Mouse (Mus musculus) adrenal gland, postnatal 14 days (tissue): ENCODE data around the gene Wwp2. TPM values are rescaled to one million over a fixed set of nuclear protein-coding genes. Genes with fewer than 3 reads are reported as not detected.
A peak's percentile ranks its signal among the peaks of the same experiment; 100 is the strongest.
"Not testable (repeated sequence)": the region's sequence is repeated elsewhere in the genome, so short reads cannot be mapped to it uniquely, and the experiment has no call there.

Experiments
- DNase-seq: peaks from one replicate; pipeline ENCODE4 v3.0.0; 2021; ENCODE audit warnings: mixed read lengths
- total RNA-seq: library from RNA; stranded (reverse); gene quantifications from 2 replicates; pipeline ENCODE4 v1.2.3, GENCODE M21; 2021

Gene Wwp2
- total RNA-seq, 1 experiment from 2014 or later: 27.7 TPM

DNA sequence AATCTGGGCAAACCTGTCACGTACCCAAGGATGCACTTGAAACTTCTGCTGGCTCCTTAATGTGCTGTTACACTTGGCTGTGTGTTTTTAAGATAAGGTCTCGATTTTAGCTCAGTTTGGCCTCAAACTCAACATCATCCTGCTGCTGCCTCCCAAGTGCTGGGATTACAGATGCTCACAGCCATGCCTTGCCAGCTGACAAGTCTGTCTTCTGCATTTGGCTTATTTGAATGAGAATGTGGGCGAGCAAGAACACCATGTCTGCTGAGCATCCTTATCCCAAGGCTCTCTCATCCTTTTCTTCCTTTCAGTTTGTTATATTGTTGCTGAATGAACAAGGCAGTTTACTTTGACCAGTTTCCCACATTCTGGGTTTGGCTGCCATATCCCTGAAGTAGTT is 39.4 kb downstream of the Wwp2 start:
- DNase-seq: no peak

DNA sequence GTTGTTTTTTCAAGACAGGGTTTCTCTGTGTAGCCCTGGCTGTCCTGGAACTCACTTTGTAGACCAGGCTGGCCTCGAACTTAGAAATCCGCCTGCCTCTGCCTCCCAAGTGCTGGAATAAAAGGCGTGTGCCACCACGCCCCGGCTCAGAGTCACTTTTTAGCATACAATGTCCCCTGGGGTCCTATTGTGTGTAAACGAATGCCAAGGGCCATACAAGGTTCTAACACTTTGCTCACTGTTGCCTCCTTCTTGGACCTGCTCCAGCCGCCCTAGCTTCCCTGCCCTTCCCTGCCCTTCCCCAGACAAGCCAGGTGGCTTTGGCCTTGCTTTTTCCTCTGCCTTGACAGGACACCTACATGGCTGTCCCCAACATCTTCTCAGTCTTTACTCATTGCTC is 40.6 kb downstream of the Wwp2 start:
- not testable (repeated sequence) for DNase-seq

DNA sequence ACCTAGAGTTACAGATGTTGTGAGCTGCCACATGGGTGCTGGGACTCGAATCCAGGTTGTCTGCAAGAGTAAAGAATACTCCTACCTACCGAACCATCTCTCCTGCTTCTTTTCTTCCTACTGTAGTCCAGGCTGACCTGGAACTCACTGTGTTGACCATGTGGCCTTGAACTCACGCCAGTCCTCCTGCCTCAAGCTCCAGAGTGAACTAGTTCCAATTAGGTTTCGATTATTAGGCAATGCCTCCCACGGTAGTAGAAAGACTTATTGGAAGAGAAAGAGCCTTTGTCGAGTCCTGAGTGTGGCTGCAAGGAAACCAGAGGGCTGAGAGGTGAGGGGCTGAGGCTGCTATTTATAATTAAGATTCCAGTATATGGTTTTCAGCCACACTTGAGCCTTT is 42.6 kb downstream of the Wwp2 start:
- no peak for DNase-seq

DNA sequence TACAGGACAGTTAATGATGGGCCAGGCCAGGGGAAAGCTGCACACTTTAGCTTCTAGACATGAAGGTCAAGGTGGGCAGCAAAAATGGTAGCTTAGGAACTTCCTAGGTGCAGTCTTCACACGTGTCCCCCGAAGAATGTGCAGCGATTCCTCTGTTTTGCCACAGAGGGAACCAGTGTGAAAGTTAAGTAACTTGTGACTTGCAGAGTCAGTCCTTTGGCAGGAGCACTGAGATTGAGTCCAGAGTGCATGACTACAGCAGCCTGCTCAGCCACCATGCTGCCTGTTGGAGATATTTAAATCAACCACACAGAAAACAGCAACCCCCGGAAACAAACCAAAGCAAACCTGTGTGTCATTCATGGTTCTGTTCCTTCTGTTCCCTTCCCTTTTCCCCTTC is 44.3 kb downstream of the Wwp2 start:
- DNase-seq: no peak

DNA sequence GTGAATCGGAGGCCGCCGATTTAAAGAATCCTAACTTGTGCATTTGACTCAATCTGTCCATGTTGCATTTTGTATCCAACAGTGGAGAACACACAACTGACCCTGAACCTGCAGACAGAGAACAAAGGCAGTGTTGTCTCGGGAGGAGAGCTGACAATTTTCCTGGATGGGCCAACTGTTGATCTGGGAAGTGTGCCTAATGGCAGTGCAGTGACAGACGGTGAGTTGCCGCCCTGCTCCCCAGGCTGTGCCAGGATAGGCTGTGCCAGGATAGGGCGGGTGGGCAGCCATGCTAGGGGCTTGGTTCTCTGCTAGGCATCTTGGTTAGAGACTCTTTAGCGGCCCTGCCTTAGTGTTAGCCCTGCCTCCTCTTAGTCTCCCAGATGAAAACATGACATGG is 47.1 kb downstream of the Wwp2 start:
- peak; percentile 27 for DNase-seq

DNA sequence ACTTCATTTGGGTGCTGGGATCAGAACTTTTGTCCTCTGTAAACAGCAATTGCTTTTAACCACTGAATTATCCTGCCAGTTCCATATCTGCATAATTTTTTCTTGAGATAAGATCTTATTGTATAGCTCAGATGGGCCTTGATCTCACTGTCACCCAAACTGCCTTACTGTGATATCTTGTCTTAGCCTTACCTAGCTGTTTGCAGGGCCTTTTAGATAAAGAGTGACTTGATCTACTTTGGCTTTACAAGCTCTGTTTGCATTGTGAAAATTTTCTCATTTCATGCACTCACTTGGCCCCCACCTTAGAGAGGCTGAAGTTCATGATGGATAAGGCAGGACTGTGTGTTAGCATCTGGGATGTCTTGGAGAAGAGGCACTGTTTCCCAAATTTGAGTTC is 48.8 kb downstream of the Wwp2 start:
- DNase-seq: no peak

DNA sequence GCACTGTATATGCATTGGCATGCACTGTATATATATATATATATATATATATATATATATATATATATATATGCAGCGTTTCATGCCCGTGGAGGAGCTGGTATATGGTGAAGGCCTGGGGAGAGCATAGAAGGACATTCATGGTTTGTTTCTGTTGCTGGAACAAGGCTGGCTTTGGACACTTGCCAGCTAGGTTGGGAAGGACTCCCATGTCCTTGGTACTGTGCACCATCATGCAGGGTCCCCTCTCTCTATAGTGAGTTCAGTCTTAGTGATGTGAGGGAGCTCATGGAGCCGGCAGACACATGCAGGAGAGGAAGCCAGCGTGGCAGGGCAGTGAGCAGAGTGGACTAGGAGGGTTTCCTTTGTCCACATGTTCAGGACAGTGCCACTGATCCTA is 52.4 kb downstream of the Wwp2 start:
- peak; percentile 43 for DNase-seq

DNA sequence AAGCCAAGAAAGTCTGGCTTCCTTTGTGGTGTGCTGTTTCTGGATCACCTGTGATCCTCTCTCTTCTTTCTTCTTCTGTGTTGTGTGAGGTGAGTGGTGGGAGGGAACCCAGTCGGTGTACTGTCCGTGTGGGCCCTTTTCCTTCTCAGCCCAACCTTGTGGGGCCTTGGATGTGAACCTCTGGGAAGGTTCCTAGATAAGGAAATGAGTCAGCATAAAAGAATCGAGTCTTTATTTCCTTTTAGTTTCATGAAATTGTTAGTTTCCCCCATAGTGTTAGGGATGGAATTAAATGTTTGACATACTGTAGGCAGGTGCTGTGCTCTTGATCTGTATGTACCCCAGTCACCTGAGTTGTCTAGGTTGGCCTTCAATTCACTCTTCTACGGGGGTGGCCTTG is 52.9 kb downstream of the Wwp2 start:
- no peak for DNase-seq

DNA sequence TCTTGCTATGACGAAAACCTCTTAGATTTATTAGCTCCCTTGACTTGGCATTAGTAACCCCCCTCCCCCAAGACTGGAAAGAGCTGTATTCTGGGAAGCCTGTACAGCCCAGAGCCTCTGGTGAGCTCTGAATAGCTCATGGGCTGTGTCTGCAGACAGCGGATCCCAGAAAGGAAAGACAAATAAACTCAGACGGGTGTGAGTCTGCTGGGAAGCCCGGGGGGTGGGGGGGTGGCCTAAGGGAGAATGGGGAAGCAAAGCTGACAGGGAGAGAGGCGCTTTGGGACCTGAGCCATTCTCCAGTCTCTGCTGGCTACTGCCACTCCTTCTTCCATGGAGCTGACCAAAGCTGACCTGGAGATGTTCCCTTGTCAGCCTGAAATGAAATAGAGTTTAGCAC is 53.8 kb downstream of the Wwp2 start:
- peak; percentile 23 for DNase-seq

DNA sequence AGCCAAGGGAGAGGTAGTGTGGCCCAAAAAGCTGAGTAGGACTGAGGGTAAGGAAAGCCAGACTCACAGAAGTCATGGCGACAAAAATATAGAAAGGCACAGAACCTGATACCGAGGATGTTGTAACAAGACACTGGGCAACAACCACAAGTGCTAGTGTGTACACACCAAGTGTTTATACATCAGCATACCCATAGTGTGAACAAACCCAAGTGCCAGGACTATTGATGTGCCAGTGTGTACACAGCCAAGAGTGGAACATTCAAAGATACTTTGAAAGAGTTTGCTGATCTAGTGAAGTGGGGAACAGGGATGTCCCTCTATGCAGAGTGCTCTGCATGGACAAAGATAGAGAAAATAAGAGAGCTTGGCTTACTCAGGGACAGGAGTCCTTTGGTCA is 54.5 kb downstream of the Wwp2 start:
- no peak for DNase-seq

DNA sequence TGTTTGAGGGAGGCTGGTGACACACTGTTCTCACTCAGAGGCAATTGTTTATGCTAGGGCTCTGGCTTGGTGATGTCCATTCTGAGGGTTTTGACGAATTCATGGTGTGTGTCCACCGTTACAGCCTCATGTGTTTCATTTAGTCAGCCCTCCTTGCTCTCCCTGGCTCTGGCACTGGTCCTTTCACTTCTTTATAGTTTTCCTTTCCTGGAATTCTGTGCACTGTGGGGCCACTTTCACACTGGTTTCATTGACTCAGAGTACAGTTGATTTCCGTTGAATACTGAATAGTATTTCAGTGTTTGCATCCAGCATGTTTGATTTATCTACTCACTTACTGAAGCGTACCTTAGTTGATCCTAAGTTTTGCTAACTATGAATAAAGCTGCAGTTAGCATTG is 55.0 kb downstream of the Wwp2 start:
- DNase-seq: no peak

DNA sequence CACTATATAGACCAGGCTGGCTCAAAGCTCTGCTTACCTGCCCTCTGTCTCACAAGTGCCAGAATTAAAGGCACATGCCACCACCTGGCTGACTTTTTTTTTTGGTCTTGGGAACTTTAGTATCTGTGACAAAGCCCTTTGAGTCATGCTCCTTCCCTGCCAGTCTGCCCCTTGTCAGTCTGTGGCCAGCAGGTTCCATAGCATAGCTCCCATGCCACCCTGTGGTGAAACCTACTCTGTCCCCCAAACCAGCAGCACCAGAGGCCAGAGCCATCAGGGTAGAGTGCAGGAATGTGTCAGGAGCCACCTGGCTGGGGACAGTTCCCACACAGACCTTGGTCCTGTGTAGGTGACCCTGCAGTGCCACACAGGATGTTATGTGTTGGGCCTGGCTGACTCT is 55.7 kb downstream of the Wwp2 start:
- DNase-seq: no peak

DNA sequence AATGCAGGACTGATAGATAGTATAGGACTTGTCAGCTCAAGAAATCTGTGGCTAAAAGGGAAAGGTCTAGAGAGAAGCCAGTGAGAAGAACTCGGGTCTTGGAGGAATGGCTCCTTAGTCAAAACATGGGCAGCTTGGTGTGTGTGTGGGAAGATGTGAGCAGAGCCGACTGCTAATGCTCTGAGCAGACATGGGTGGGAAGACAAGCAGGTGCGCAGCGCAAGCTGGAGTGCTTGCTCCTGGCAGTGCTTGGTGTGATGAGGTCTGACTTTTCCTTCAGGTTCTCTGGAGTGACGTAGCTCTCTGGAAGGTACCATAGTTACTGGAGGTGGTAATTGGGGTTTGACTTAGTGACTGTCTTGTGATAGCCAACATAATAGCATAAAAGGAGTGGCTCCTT is 56.6 kb downstream of the Wwp2 start:
- DNase-seq: no peak

DNA sequence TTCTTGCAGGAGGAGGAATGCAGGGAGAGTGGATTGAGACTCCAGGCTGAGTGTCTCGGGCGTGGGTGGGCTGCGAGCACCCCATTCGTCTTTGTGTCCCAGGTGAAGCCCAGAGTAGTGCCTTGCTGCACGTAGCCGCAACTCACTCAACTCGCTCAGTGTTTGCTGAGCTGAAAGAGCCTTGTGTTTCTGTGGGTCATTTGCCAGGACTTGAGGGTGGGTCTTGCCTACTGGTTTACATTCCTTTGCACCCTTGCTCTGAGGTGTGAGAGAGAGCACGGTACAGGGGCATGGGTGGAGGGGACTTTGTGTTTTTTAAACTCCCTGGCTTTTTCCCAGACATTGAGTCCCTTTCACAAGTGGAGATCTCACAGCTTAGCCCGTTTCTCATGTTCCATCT is 59.3 kb downstream of the Wwp2 start:
- DNase-seq: no peak

DNA sequence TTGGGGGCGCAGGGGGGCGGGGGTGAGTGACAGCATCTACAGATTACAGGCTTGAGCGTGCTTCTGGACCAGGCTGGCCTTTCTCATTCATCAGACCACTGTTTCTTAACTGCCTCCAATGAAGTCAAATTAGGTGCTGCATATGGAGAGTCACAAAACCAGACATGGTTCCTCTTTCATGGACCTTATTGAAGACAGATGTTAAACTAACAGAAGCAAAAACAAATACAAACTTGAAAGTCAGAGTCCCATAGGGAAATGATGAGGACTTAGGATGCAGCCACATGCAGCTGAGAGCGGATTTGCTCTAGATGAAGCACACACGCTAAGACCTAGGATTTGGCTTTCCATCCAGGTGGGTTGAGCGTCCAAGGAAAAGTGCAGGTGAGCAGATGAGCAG is 61.5 kb downstream of the Wwp2 start:
- no peak for DNase-seq

DNA sequence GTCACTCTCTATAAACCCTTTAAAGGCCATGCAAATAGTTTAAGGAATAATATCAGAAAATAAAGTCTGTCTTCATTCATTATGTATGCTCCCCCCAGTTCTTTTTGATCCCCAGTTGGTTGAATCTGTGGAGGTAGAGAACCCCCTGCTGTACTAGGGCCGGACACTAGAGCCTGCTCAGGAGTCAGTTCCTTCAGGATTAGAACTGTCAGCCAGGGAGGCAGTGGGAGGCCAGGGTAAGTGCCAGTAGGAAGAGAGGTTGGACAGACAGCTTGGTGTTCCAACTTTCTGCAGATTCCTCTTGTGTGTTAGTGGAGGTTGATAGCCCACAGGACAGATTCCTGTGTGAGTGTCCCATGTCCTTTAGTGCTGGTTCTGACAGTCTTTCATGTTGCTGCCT is 62.2 kb downstream of the Wwp2 start:
- DNase-seq: no peak

DNA sequence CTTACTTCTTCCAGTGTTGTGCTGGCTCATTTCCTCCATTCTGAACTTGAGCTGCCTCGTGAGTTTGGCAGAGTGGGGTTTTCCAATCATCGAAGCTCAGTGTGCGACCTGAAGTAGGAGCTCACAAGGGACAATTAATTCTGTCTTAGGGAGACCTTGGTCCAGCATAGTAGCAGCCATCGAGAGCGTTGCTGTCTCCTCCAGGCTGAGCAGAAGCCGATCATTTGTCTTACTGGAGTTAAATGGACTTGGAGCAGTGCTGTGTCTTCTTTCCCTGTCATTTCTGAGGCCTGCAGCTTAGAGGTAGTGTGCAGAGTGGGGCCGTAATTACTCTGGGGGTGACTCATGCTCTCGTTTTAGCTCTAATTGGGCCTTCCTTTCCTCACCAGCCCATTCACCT is 62.6 kb downstream of the Wwp2 start:
- DNase-seq: no peak

DNA sequence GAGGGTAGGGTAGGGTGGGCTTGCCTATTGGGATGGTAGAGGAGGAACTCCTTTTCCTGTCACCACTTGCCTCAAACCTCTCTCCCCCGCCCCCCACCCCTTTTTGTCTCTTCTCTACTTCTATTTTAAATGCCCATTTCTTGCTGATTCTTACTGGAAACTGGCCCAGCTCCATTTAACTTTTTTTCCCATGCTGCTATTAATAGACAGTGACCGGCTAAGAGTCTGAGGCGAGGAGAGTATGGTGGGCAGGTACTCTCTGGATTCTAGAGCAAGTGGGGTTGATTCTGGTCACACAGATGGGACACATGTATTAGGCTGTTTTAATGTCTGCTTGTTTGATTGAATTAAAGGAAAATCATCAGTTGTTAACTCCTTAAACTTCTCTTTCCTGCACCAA is 63.4 kb downstream of the Wwp2 start:
- no peak for DNase-seq

DNA sequence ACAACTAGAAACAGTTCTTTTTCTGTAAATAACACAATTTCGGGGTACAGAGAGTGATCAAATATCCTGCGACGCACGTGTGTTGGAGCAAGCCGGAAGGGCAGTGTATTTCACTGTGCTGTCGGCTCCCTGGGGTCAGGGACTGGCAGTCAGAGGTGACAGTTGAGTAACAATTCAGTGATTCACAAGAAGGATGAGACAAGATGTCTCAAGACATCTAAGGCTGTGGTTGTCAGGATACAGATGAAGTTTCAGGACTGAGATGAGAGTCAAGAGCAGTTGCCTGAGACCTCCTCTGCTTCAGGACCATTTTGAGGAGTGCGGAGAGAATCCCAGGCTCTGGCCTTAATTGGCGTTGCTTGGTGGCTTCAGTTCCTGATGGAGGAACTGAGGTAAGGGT is 66.2 kb downstream of the Wwp2 start:
- peak; percentile 40 for DNase-seq

DNA sequence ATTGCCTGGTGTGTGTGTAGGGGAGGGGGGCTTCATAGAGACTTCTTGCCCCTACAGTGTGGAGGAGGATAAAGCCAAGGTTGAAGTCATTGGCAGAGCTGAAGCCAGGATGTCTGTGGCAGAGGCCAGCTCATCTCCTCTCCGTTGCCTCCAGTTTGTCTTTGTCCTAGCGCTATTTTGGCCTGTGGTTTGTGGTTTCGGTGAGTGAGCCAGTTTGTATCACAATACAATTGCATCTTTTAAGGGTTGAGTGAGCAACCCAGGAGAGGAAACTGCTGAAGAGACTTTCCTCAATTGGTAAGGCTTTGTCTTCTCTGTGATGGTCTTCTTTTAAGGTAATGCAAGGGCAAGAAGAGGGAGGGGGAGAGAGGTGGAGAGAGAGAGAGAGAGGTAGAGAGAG is 66.8 kb downstream of the Wwp2 start:
- peak; percentile 14 for DNase-seq

DNA sequence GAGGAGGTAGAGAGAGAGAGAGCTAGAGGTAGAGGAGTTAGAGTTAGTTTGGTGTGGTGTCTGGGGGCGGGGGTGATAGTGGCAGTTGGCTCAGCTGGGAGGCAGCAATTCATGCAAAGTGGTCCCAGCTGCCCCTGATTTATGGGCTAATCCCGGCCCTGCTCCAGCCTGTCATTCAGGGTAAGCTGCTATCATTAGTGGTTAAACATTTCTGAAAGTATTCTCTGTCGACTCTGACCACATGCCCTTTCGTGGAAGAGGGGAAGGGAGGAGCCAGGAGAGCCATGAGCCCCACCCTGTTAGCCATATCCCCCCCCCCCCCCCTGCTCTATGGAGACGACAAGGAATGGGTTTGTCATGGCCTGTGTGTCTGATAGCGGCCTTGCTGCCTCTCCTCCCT is 67.2 kb downstream of the Wwp2 start:
- no peak for DNase-seq

DNA sequence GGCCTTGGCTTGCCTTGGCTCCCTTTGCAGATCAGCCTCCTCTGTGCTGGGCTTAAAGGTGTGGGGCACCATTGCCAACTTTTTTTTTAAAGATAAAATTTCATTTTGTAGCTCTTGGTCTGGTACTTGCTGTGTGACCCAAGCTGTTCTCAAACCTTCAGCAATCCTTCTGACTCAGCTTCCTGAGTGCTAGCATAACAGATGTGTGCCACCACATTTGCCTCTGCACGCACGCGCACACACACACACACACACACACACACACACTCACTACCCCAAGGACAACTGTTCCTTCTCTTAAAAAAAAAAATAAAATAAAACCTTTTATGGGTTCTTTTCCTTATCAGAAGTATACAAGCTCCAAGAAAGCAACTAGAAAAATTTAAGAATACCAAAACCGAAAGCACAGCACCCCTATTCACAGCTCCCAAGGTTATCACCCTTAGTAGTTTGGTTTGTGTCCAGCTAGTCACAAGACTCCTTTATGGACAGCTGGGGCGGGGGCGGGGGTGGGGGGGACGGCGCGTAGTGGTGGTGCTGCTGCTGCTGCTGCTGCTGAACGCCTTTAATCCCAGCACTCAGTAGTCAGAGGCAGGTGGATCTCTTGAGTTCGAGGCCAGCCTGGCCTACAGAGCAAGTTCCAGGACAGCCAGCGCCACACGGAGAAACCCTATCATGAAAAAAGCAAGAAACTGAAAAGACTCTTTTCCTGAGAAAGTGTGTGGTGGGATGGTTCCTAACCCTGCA is 68.2 kb downstream of the Wwp2 start:
- peak; percentile 45 for DNase-seq

DNA sequence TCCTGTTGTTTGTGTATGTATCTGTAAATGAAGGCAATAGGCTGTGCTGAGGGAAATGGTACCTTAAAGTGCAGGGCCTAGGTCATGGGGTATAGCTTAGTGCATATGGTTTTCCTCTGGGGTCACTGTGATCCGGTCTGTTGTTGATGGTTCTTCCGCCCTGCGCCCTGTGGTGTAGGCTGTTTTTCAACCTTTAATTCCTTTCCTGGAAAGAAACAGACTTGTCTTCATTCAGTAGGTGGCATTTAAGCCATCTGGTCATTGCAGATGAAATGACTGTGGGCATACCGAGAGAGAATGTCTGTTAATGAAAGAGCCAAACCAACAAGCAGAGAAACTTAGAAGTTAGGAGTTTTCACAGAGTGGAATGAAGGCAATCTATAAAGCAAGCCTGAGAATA is 69.1 kb downstream of the Wwp2 start:
- DNase-seq: no peak

DNA sequence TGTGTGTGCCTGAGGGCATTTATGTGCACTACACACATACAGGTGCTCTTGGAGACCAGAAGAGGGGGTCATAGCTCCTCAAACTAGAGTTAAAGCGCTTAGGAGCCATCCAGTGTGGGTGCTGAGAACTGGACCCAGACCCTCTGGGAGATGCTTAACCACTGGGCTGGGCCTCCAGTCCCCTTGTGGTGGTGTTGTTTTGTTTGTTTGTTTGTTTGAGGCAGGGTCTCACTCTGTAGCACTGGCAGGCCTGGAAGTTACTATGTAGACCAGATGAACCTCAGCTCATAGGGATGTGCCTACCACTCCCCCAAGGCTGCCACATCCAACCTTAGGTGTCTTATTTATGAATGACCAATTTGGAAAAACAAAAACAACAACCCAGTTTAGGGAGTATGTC is 70.9 kb downstream of the Wwp2 start:
- DNase-seq: no peak

DNA sequence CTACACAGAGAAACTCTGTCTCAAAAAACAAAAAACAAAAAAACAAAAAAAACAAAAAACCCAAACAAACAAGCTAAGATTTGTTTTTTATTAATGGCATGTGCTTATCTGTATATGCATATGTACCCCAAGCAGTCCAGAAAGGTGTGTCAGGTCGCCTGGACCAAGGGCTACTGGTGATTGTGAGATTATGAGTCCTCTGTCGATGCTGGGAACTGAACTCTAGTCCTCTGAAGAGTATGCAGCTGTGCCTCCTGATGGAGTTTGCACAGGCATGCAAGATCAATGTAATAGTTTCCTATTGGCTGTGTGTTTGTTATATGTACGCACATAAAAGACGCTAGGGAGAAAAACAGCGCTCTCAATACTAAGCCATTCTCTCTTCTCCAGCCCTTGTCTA is 74.0 kb downstream of the Wwp2 start:
- no peak for DNase-seq
